Mouse (Mus musculus) frontal cortex, adult 2 months (tissue): ENCODE results near the gene Ccl27a. TPM values are rescaled to one million over a fixed set of nuclear protein-coding genes. Genes with fewer than 3 reads are reported as not detected.

Source experiments
- DNase-seq, 2 experiments: peaks; one replicate each; pipeline ENCODE4 v3.0.0; 2022; ENCODE audit warnings: low spot score in 1 of 2; ENCODE audit errors: extremely low spot score in 1 of 2
- polyA plus RNA-seq: library from polyadenylated mRNA; depleted of rRNA; stranded (reverse); fragments of >200 nt; gene quantifications from 2 replicates; pipeline ENCODE4 v1.2.3, GENCODE M21; 2012; rRNA removed

Ccl27a gene
- polyA plus RNA-seq, 1 experiment, result 373 TPM

- DNase-seq, result peak; percentile 60 to 87
Observed at GRCm38 (mm10) chr4:41755338-41756305, 18.4 kb downstream of the Ccl27a start, which contains the start of gene Sigmar1. Gene Sigmar1 (minus strand): TSS chr4:41756157.

GRCm38 (mm10) chr4:41754797-41755337 lies 19.2 kb downstream of the Ccl27a start, which contains the start of gene Galt:
Gene Galt (plus strand): TSS chr4:41755228.
- peak in 1 of 2 experiments; percentile 64 for DNase-seq

- no peak for DNase-seq
Observed at GRCm38 (mm10) chr4:41745021-41745420, 29.0 kb downstream of the Ccl27a start.

- no peak for DNase-seq
Observed at GRCm38 (mm10) chr4:41744131-41744530, 29.9 kb downstream of the Ccl27a start.

GRCm38 (mm10) chr4:41741158-41741560 lies 32.9 kb downstream of the Ccl27a start:
- DNase-seq, result peak; percentile 94 to 97

- DNase-seq, result peak; percentile 57 to 76
Observed at GRCm38 (mm10) chr4:41740380-41741157, 33.5 kb downstream of the Ccl27a start.

- DNase-seq, result no peak
Observed at GRCm38 (mm10) chr4:41739260-41739659, 34.8 kb downstream of the Ccl27a start.

- no peak for DNase-seq
Observed at GRCm38 (mm10) chr4:41738256-41738603, 35.8 kb downstream of the Ccl27a start.

GRCm38 (mm10) chr4:41737602-41738255 lies 36.3 kb downstream of the Ccl27a start:
- peak; percentile 72 to 85 for DNase-seq

- no peak for DNase-seq
Observed at GRCm38 (mm10) chr4:41731052-41731765, 42.8 kb downstream of the Ccl27a start, which contains the start of gene Arid3c. Gene Arid3c (minus strand): TSS chr4:41731142.

- DNase-seq, result no peak
Observed at GRCm38 (mm10) chr4:41726826-41727621, 47.0 kb downstream of the Ccl27a start.

- DNase-seq, result peak; percentile 96 to 97
Observed at GRCm38 (mm10) chr4:41722918-41723351, 51.1 kb downstream of the Ccl27a start, which contains the start of gene Dctn3. Gene Dctn3 (minus strand): TSS chr4:41723170.

Other genes with a start within 250 kb of the Ccl27a start
- gene Fam219a, start 204.7 kb downstream of the Ccl27a start, polyA plus RNA-seq, result 161 and 180 TPM in 2 replicates
- 11.9 and 13.4 TPM in 2 replicates for gene Dnaic1, start 204.5 kb downstream of the Ccl27a start, polyA plus RNA-seq
- gene Enho, start 133.9 kb downstream of the Ccl27a start, polyA plus RNA-seq, result 111 and 117 TPM in 2 replicates
- gene Cntfr, start 77.2 kb downstream of the Ccl27a start, polyA plus RNA-seq, result 79.4 and 92.6 TPM in 2 replicates
- 37.0 and 38.1 TPM in 2 replicates for gene Il11ra1, start 74.3 kb downstream of the Ccl27a start, polyA plus RNA-seq
- 30.7 and 32.5 TPM in 2 replicates for gene Rpp25l, start 60.7 kb downstream of the Ccl27a start, polyA plus RNA-seq
- gene Dctn3, start 51.1 kb downstream of the Ccl27a start, polyA plus RNA-seq, result 189 and 190 TPM in 2 replicates
- 0.12 and 0.17 TPM in 2 replicates for gene Arid3c, start 43.1 kb downstream of the Ccl27a start, polyA plus RNA-seq
- gene Galt, start 19.0 kb downstream of the Ccl27a start, polyA plus RNA-seq, result 196 and 224 TPM in 2 replicates
- 60.9 TPM in 2 replicates for gene Sigmar1, start 18.1 kb downstream of the Ccl27a start, polyA plus RNA-seq
- gene Gm21541, start 129.4 kb upstream of the Ccl27a start, polyA plus RNA-seq, result not detected in 2 replicates
- gene Gm20878, start 167.3 kb upstream of the Ccl27a start, polyA plus RNA-seq, result 27.5 and 37.8 TPM in 2 replicates
- 1.9 and 2.3 TPM in 2 replicates for gene Fam205a4, start 191.8 kb upstream of the Ccl27a start, polyA plus RNA-seq